Comparison of ENCODE assay signal across 10 mouse cellular contexts in genomic region chr4:153943243-153943642, GRCm38 (mm10). TPM values are rescaled to one million over a fixed set of nuclear protein-coding genes. Genes with fewer than 3 reads are reported as not detected.
DNase-seq lines count a peak whose midpoint lies in the region; ATAC-seq and TF ChIP-seq lines count a peak whose summit lies in the region.
"Had no signal": no experiment of that assay in that cellular context is flagged by ENCODE, and none has a peak within 500 bp of the region (broad histone marks: within the 10 kb centered on the region; RNA-seq: fewer than 3 reads in every experiment).

No protein-coding gene starts in this region.

- no peaks in the 10 kb centered on the region for H3K36me3 ChIP-seq in forebrain, embryonic 14.5 days (ENCODE audit: control insufficient read depth, insufficient read depth, low read length)
- H3K36me3 ChIP-seq in forebrain, embryonic 10.5 days (replicated peaks) = no peaks in the 10 kb centered on the region
- H3K36me3 ChIP-seq in spleen, adult 2 months (ENCODE audit: control insufficient read depth, insufficient read depth, low read length) = no peaks in the 10 kb centered on the region
- H3K36me3 ChIP-seq: heart, embryonic 13.5 days; lung, embryonic 15.5 days had no signal

- ATAC-seq in forebrain, embryonic 14.5 days = peak; percentile 44; the same call in 1 of the 2 replicates

- TF ChIP-seq CTCF in spleen, adult 2 months (IDR thresholded peaks at IDR 0.05; ENCODE audit: extremely low read depth, insufficient read depth, insufficient read length, insufficient replicate concordance) = peak; percentile 7; the same call in 1 of the 2 replicates

- no peaks in the 10 kb centered on the region for H3K9me3 ChIP-seq in forebrain, embryonic 14.5 days (replicated peaks; ENCODE audit: control insufficient read depth, low read length)
- H3K9me3 ChIP-seq in forebrain, embryonic 10.5 days = no peaks in the 10 kb centered on the region
- H3K9me3 ChIP-seq: heart, embryonic 13.5 days; lung, embryonic 15.5 days had no signal

- DNase-seq in forebrain, embryonic 14.5 days (ENCODE audit: low spot score) = peak; percentile 57
- no peak for DNase-seq in forebrain, embryonic 10.5 days (ENCODE audit: extremely low spot score, low spot score)
- DNase-seq in spleen, adult 2 months (ENCODE audit: low read depth in 1 of 2, low spot score in 2 of 2) = no peak
- DNase-seq in spleen, adult 12 weeks (ENCODE audit: low spot score) = no peak
- DNase-seq in embryo, embryonic 10 days (ENCODE audit: low spot score) = peak; percentile 55
- peak; percentile 62 to 72 for DNase-seq in layer of hippocampus, postnatal 10 days (ENCODE audit: low spot score in 2 of 2)
- peak; percentile 46 for DNase-seq in retina, adult 2 months (ENCODE audit: low read depth, low spot score)
- DNase-seq in spleen, postnatal 4 days (ENCODE audit: low spot score in 2 of 2) = no peak

- WGBS in forebrain, embryonic 14.5 days = 62% methylated on average over 4 of the region's 4 CpGs
- 74% methylated on average over 4 of the region's 4 CpGs for WGBS in forebrain, embryonic 10.5 days
- WGBS in spleen, adult 2 months = 42% methylated on average over 4 of the region's 4 CpGs

- no peaks in the 10 kb centered on the region for H3K27me3 ChIP-seq in forebrain, embryonic 14.5 days (replicated peaks; ENCODE audit: control insufficient read depth, insufficient read depth, low read length)
- H3K27me3 ChIP-seq in forebrain, embryonic 10.5 days (ENCODE audit: poor library complexity, severe bottlenecking) = peaks cover 15% of the 10 kb centered on the region; the same call in 1 of the 2 replicates
- H3K27me3 ChIP-seq in spleen, adult 2 months (ENCODE audit: control insufficient read depth, insufficient read depth, low read length) = no peaks in the 10 kb centered on the region

- no peak overlapping the region for H3K27ac ChIP-seq in forebrain, embryonic 14.5 days (ENCODE audit: low read depth, low read length)
- H3K27ac ChIP-seq in forebrain, embryonic 10.5 days = no peak overlapping the region
- no peak overlapping the region for H3K27ac ChIP-seq in spleen, adult 2 months (ENCODE audit: insufficient read depth, low read length)
- H3K27ac ChIP-seq: heart, embryonic 13.5 days; lung, embryonic 15.5 days had no signal

- H3K9ac ChIP-seq in forebrain, embryonic 14.5 days (ENCODE audit: low read length) = no peak overlapping the region
- H3K9ac ChIP-seq: heart, embryonic 13.5 days; lung, embryonic 15.5 days had no signal

- no peak overlapping the region for H3K4me2 ChIP-seq in forebrain, embryonic 14.5 days (ENCODE audit: low read length)
- H3K4me2 ChIP-seq: heart, embryonic 13.5 days; lung, embryonic 15.5 days had no signal

- H3K4me3 ChIP-seq in forebrain, embryonic 14.5 days (ENCODE audit: low read depth, low read length) = no peak overlapping the region
- no peak overlapping the region for H3K4me3 ChIP-seq in forebrain, embryonic 10.5 days
- no peak overlapping the region for H3K4me3 ChIP-seq in spleen, adult 2 months (ENCODE audit: extremely low read depth, insufficient read depth, insufficient read length)
- H3K4me3 ChIP-seq: heart, embryonic 13.5 days; lung, embryonic 15.5 days had no signal

- TF ChIP-seq POLR2A in spleen, adult 2 months (IDR thresholded peaks at IDR 0.05; ENCODE audit: low read depth, low read length) = no peak

- H3K4me1 ChIP-seq in forebrain, embryonic 14.5 days (ENCODE audit: control insufficient read depth, insufficient read depth, low read length) = no peaks in the 10 kb centered on the region
- peaks cover 9% of the 10 kb centered on the region for H3K4me1 ChIP-seq in forebrain, embryonic 10.5 days
- no peaks in the 10 kb centered on the region for H3K4me1 ChIP-seq in spleen, adult 2 months (ENCODE audit: control insufficient read depth, insufficient read depth, insufficient read length)
- H3K4me1 ChIP-seq: heart, embryonic 13.5 days; lung, embryonic 15.5 days had no signal

RNA-seq across cellular contexts. Expression of gene A430005L14Rik, which starts 13.8 kb away (rescaled TPM):
- polyA plus RNA-seq in forebrain, embryonic 14.5 days (2014; fragmentation: Nextera tagmentation; extraction: Ambion mirVana) = 71.3 and 78.3 TPM in 2 replicates
- 151 TPM in 2 replicates for polyA plus RNA-seq in forebrain, embryonic 10.5 days (2016; fragmentation: Nextera tagmentation; extraction: Ambion mirVana)
- polyA plus RNA-seq in spleen, adult 2 months (2012; rRNA removed) = 26.6 and 33.8 TPM in 2 replicates
- total RNA-seq in layer of hippocampus, postnatal 10 days (2021) = 10 to 100 TPM; 16.3 to 17.1 TPM

RNA-seq across cellular contexts. Expression of gene Dffb, which starts 31.7 kb away (rescaled TPM):
- polyA plus RNA-seq in forebrain, embryonic 14.5 days (2014; fragmentation: Nextera tagmentation; extraction: Ambion mirVana) = 7.4 and 8.6 TPM in 2 replicates
- polyA plus RNA-seq in forebrain, embryonic 10.5 days (2016; fragmentation: Nextera tagmentation; extraction: Ambion mirVana) = 13.5 and 14.8 TPM in 2 replicates
- polyA plus RNA-seq in spleen, adult 2 months (2012; rRNA removed) = 23.1 and 33.5 TPM in 2 replicates
- total RNA-seq in layer of hippocampus, postnatal 10 days (2021) = 10 to 100 TPM; 12.0 to 14.6 TPM

RNA-seq across cellular contexts. Expression of gene Cep104, which starts 31.8 kb away (rescaled TPM):
- polyA plus RNA-seq in forebrain, embryonic 14.5 days (2014; fragmentation: Nextera tagmentation; extraction: Ambion mirVana) = 13.2 and 16.8 TPM in 2 replicates
- 20.0 and 22.0 TPM in 2 replicates for polyA plus RNA-seq in forebrain, embryonic 10.5 days (2016; fragmentation: Nextera tagmentation; extraction: Ambion mirVana)
- 8.6 and 9.6 TPM in 2 replicates for polyA plus RNA-seq in spleen, adult 2 months (2012; rRNA removed)
- 10 to 100 TPM; 26.9 to 27.6 TPM for total RNA-seq in layer of hippocampus, postnatal 10 days (2021)

Comparison
In these comparisons a context has a peak if more than half of its experiments do, and no peak if none do; other contexts are left out.
1. DNase-seq: peak in forebrain, embryonic 14.5 days (single experiment), embryo, embryonic 10 days (single experiment), layer of hippocampus, postnatal 10 days (2 of 2) and retina, adult 2 months (single experiment); none in forebrain, embryonic 10.5 days (single experiment), spleen, adult 2 months (0 of 2), spleen, adult 12 weeks (single experiment) and spleen, postnatal 4 days (0 of 2).